Mouse (Mus musculus): ENCODE measurements around the gene Calu. TPM values are rescaled to one million over a fixed set of nuclear protein-coding genes. Genes with fewer than 3 reads are reported as not detected.
"Not testable (repeated sequence)": the region's sequence is repeated elsewhere in the genome, so short reads cannot be mapped to it uniquely, and the experiment has no call there.

Calu gene
- total and polyA plus RNA-seq, 3 experiments = 107 to 161 (median 112) TPM

DNA sequence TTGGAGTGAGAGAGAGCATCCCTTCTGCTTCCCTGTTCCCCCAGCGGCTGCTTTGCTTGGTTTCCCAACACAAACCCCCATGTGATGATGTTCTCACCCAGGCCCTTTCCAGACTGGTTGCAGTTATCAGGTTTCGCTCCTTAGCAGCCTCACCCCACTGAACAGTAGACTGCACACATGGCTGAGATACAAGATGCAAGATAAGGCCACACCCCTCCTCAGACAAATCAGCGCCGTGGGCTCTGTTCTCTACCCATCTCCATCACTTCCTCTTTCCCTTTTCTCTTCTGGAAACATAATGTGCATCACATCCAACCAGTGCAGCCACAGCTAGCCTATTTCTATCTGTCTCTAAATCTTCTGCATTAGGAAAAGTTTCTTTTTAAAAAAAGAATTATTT is 18.4 kb upstream of the Calu start:
- dilution Hi-C loops (cut with MboI; ENCODE audit: extremely low pct_ligation_motif_present, extremely low pct_unique_long_range_greater_than_20kb, low sequenced_read_pairs) = no loop called here
- Histone ChIP-seq H3K79me2 (replicated peaks; ENCODE audit: control insufficient read depth, extremely low read depth, insufficient read depth, poor library complexity, severe bottlenecking) (no peaks in the 10 kb centered on the region), H3K27ac (ENCODE audit: insufficient read depth, low read depth) (no peak overlapping the region), H3K9ac (ENCODE audit: insufficient read depth, low read depth) (no peak overlapping the region), H3K4me2 (ENCODE audit: insufficient read depth, low read depth, poor library complexity, severe bottlenecking) (no peak overlapping the region), H3K9me3 (replicated peaks; ENCODE audit: low read length) (peaks cover 8% of the 10 kb centered on the region), H3K4me3 (replicated peaks in 1 of 3; ENCODE audit: low read depth in 2 of 3, low read length in 2 of 3, poor library complexity in 1 of 3) (no peak overlapping the region), H3K4me1 (ENCODE audit: control insufficient read depth in 1 of 2, insufficient read depth in 2 of 2) (peaks cover 4 to 10% of the 10 kb centered on the region in 2 experiments; a peak in 2 of 4 replicates), H3K36me3 (replicated peaks in 1 of 2; ENCODE audit: control insufficient read depth in 1 of 2, insufficient read depth in 1 of 2, low read length in 1 of 2) (no peaks in the 10 kb centered on the region), H3K27me3 (replicated peaks) (peaks cover 90% of the 10 kb centered on the region)
- TF ChIP-seq BHLHE40 (IDR thresholded peaks at IDR 0.05; ENCODE audit: low read depth, low read length) = no peak
- TF ChIP-seq TBP (conservative IDR thresholded peaks at IDR 0.05; ENCODE audit: low read depth, low read length) = no peak
- TF ChIP-seq MYC (IDR thresholded peaks at IDR 0.05; ENCODE audit: low read depth, low read length) = no peak
- no peak for TF ChIP-seq IRF4 (IDR thresholded peaks at IDR 0.05; ENCODE audit: low read depth, low read length)
- TF ChIP-seq PAX5 (IDR thresholded peaks at IDR 0.05; ENCODE audit: low read length) = no peak
- no peak for TF ChIP-seq POLR2AphosphoS2 (IDR thresholded peaks at IDR 0.05; ENCODE audit: low read depth, low read length)
- TF ChIP-seq USF1 (IDR thresholded peaks at IDR 0.05; ENCODE audit: low read depth, low read length) = no peak
- TF ChIP-seq MAX (IDR thresholded peaks at IDR 0.05; ENCODE audit: low read length) = no peak
- TF ChIP-seq ZMIZ1 (IDR thresholded peaks at IDR 0.05; ENCODE audit: low read depth, low read length) = no peak
- TF ChIP-seq NRF1 (IDR thresholded peaks at IDR 0.05; ENCODE audit: low read depth, low read length) = no peak
- no peak for TF ChIP-seq ELF1 (IDR thresholded peaks at IDR 0.05; ENCODE audit: low read depth, low read length)
- TF ChIP-seq RCOR1 (conservative IDR thresholded peaks at IDR 0.05; ENCODE audit: low read depth, low read length) = no peak
- no peak for TF ChIP-seq MEF2A (IDR thresholded peaks at IDR 0.05; ENCODE audit: borderline replicate concordance, low read depth, low read length)
- no peak for TF ChIP-seq ZNF384 (IDR thresholded peaks at IDR 0.05; ENCODE audit: low read depth, low read length)
- no peak for TF ChIP-seq JUND (conservative IDR thresholded peaks at IDR 0.05; ENCODE audit: low read depth, low read length)
- DNase-seq (ENCODE audit: extremely low read depth) = peak; percentile 48
- in situ Hi-C loops (cut with MboI; ENCODE audit: low pct_ligation_motif_present, low pct_unique_long_range_greater_than_20kb, low sequenced_read_pairs) = no loop called here

DNA sequence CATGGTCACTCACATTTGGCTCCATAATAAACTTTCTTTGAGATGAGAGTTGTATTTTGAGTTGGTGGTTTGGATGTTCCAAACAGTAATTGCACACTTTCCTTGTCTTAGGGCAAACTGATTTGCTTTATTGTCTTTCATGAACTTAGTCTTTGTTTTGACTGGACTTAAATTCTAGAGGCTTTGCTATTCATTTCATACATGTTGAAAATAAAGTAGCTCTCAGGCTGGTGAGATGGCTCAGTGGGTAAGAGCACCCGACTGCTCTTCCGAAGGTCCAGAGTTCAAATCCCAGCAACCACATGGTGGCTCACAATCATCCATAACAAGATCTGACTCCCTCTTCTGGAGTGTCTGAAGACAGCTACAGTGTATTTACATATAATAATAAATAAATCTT is 1.4 kb upstream of the Calu start:
- H3K9ac ChIP-seq (ENCODE audit: insufficient read depth, low read depth); H3K27ac ChIP-seq (ENCODE audit: insufficient read depth, low read depth); H3K4me2 ChIP-seq (ENCODE audit: insufficient read depth, low read depth, poor library complexity, severe bottlenecking); dilution Hi-C loops (cut with MboI; ENCODE audit: extremely low pct_ligation_motif_present, extremely low pct_unique_long_range_greater_than_20kb, low sequenced_read_pairs); H3K4me3 ChIP-seq (replicated peaks in 1 of 3; ENCODE audit: low read depth in 2 of 3, low read length in 2 of 3, poor library complexity in 1 of 3); DNase-seq (ENCODE audit: extremely low read depth); H3K36me3 ChIP-seq (replicated peaks in 1 of 2; ENCODE audit: control insufficient read depth in 1 of 2, insufficient read depth in 1 of 2, low read length in 1 of 2); H3K9me3 ChIP-seq (replicated peaks; ENCODE audit: low read length); in situ Hi-C loops (cut with MboI; ENCODE audit: low pct_ligation_motif_present, low pct_unique_long_range_greater_than_20kb, low sequenced_read_pairs): not testable (repeated sequence)
- H3K79me2 ChIP-seq (replicated peaks; ENCODE audit: control insufficient read depth, extremely low read depth, insufficient read depth, poor library complexity, severe bottlenecking) = peaks cover 30% of the 10 kb centered on the region
- peaks cover 2 to 19% of the 10 kb centered on the region in 2 experiments; a peak in 2 of 4 replicates for H3K4me1 ChIP-seq (ENCODE audit: control insufficient read depth in 1 of 2, insufficient read depth in 2 of 2)
- H3K27me3 ChIP-seq (replicated peaks) = peaks cover 28% of the 10 kb centered on the region
- peak; percentile 87 for TF ChIP-seq TBP (conservative IDR thresholded peaks at IDR 0.05; ENCODE audit: low read depth, low read length)
